Mouse (Mus musculus) megakaryocyte, embryonic 14.5 days (primary cell): ENCODE measurements around the gene Mrpl45.

Experiments used
- FLI1 ChIP-seq: IDR thresholded peaks from 2 replicates; pipeline ENCODE4 v1.6.1; 2012; ENCODE audit warnings: low read length, inconsistent platforms, mixed read lengths
- GATA1 ChIP-seq: IDR thresholded peaks from 3 replicates; pipeline ENCODE4 v1.6.1; 2012; ENCODE audit warnings: mixed read lengths, low read length, inconsistent platforms, borderline replicate concordance

- TF ChIP-seq GATA1 (no peak), FLI1 (no peak)
Observed at GRCm38 (mm10) chr11:97355247-97355646, 39.7 kb downstream of the Mrpl45 start.
